Mouse (Mus musculus) cerebellum, adult 2 months (tissue): Measurements from ENCODE around the gene Krt71.

Experiments used
- CTCF ChIP-seq: fragments of 200-500 bp; IDR thresholded peaks from 2 replicates; pipeline ENCODE4 v1.5.1; 2011; ENCODE audit warnings: low read depth, mild to moderate bottlenecking, control low read depth, low read length, moderate library complexity, borderline replicate concordance; ENCODE audit not compliant: insufficient read depth
- POLR2A ChIP-seq: fragments of 200-500 bp; IDR thresholded peaks from 2 replicates; pipeline ENCODE4 v1.6.1; 2011; ENCODE audit warnings: low read length, control low read depth, borderline replicate concordance; ENCODE audit not compliant: insufficient read depth

GRCm38 (mm10) chr15:101699866-101700265 lies 43.0 kb downstream of the Krt71 start:
- TF ChIP-seq CTCF (no peak), POLR2A (no peak)
